Mouse (Mus musculus) intestine, embryonic 15.5 days (tissue): ENCODE results near the gene Cep19. TPM values are rescaled to one million over a fixed set of nuclear protein-coding genes. Genes with fewer than 3 reads are reported as not detected.
"Not testable (repeated sequence)": the region's sequence is repeated elsewhere in the genome, so short reads cannot be mapped to it uniquely, and the experiment has no call there.

Source experiments
- ATAC-seq: fragments of 200-750 bp; cut with Nextera tagmentation; 2 replicates; pipeline ENCODE4 v1.8.0; 2017; ENCODE audit warnings: moderate TSS enrichment, moderate library complexity
- H3K27ac ChIP-seq: fragments of 300-500 bp; sonication (generic); 2 replicates; pipeline ENCODE4 v1.5.1; 2015; ENCODE audit warnings: mild to moderate bottlenecking, inconsistent platforms
- H3K27me3 ChIP-seq: fragments of 300-500 bp; sonication (generic); replicated peaks from 2 replicates; pipeline ENCODE4 v1.6.1; 2015; ENCODE audit warnings: inconsistent platforms
- H3K36me3 ChIP-seq: fragments of 300-500 bp; sonication (generic); 2 replicates; pipeline ENCODE4 v1.6.1; 2015; ENCODE audit warnings: inconsistent platforms
- H3K4me1 ChIP-seq: fragments of 300-500 bp; sonication (generic); replicated peaks from 2 replicates; pipeline ENCODE4 v1.6.1; 2015; ENCODE audit warnings: inconsistent platforms
- H3K4me2 ChIP-seq: fragments of 300-500 bp; sonication (generic); replicated peaks from 2 replicates; pipeline ENCODE4 v1.6.1; 2015; ENCODE audit warnings: mild to moderate bottlenecking, inconsistent platforms
- H3K4me3 ChIP-seq: fragments of 300-500 bp; sonication (generic); replicated peaks from 2 replicates; pipeline ENCODE4 v1.5.1; 2015; ENCODE audit warnings: inconsistent platforms
- H3K9ac ChIP-seq: fragments of 300-500 bp; sonication (generic); 2 replicates; pipeline ENCODE4 v1.6.1; 2015; ENCODE audit warnings: inconsistent platforms
- H3K9me3 ChIP-seq: fragments of 300-500 bp; sonication (generic); 2 replicates; pipeline ENCODE4 v1.6.1; 2016; ENCODE audit warnings: inconsistent platforms
- WGBS: fragments of 180-500 bp; shearing (Covaris S2); methylation state at CpG from one replicate; pipeline ENCODE4 v1.1.7; 2015; 5-methylcytosine and 5-hydroxymethylcytosine counted together
- polyA plus RNA-seq: library from polyadenylated mRNA; unstranded; fragments of >200 nt; fragmentation: Nextera tagmentation; extraction: Ambion mirVana; gene quantifications from 2 replicates; pipeline ENCODE4 v1.2.1, GENCODE M21; 2015

Cep19 gene
- polyA plus RNA-seq = 27.4 and 29.4 TPM in 2 replicates

DNA sequence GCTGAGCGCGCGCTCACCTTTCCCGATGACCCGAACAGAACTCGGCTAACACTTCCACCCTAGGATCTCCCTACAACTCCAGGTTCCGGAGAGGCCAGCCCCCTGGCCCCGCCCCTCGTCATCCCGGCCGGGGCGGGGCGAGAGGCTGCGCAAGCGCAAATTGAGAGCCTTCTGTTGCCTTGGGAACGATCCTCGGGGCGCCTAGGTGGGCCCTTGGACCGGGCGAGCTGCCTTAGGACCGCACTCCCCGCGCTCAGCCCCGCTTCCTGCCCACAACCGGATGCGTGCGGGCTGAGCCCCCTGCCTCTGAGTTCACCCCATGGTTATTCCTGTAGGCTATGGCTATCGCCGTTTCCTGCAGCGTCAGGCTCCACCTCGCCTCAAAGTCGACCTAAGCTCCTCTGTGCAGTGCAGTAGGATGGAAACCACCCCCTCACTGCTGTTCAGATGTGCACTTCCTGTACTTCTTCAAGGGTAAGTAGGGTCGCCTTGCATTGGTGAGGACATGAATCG is at the start of gene Cep19, which contains the start of gene Pigx:
Gene Cep19, plus strand, starts transcription at position 163 of the 513 bp plus-strand sequence.
Gene Pigx, minus strand, starts transcription at position 103 of the 513 bp plus-strand sequence.
- peak within 1 kb of the TSS; percentile 85 for H3K9ac ChIP-seq
- H3K4me2 ChIP-seq = peak within 1 kb of the TSS; percentile 80
- no peaks in the 10 kb centered on the region for H3K9me3 ChIP-seq
- H3K4me1 ChIP-seq = peaks cover 8% of the 10 kb centered on the region; the same call in 1 of the 2 replicates
- under 1% methylated on average over 34 of the region's 34 CpGs for WGBS
- peak; percentile 98 for ATAC-seq
- H3K4me3 ChIP-seq = peak within 1 kb of the TSS; percentile 97
- H3K36me3 ChIP-seq = peaks cover 5% of the 10 kb centered on the region
- no peaks in the 10 kb centered on the region for H3K27me3 ChIP-seq
- H3K27ac ChIP-seq = peak within 1 kb of the TSS; percentile 88

DNA sequence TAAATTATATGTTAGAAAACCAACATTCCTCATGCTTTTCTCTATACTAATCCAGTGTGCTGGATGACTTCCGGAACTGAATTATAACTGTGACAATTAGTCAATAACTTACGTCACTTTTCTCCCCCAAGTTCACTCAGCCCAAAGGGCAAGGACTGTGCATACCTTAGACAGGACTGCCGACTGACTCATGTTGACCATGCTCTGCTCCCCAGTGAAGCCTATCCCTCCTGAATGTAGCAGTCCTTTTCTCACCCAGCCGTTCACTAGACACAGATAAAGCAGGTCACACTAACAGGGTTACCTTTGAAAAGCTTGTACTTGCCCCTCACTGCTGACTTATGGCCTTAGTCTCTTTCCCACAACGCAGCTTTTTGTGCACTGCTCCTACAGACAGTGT is 40.8 kb upstream of the Cep19 start:
- peak; percentile 70; the same call in 1 of the 2 replicates for ATAC-seq
- Histone ChIP-seq H3K4me3 (no peak overlapping the region), H3K36me3 (no peaks in the 10 kb centered on the region), H3K4me2 (no peak overlapping the region), H3K27me3 (no peaks in the 10 kb centered on the region), H3K27ac (no peak overlapping the region), H3K9ac (no peak overlapping the region), H3K9me3 (no peaks in the 10 kb centered on the region), H3K4me1 (peaks cover 5% of the 10 kb centered on the region; the same call in 1 of the 2 replicates)
- 66% methylated on average over 5 of the region's 5 CpGs for WGBS

DNA sequence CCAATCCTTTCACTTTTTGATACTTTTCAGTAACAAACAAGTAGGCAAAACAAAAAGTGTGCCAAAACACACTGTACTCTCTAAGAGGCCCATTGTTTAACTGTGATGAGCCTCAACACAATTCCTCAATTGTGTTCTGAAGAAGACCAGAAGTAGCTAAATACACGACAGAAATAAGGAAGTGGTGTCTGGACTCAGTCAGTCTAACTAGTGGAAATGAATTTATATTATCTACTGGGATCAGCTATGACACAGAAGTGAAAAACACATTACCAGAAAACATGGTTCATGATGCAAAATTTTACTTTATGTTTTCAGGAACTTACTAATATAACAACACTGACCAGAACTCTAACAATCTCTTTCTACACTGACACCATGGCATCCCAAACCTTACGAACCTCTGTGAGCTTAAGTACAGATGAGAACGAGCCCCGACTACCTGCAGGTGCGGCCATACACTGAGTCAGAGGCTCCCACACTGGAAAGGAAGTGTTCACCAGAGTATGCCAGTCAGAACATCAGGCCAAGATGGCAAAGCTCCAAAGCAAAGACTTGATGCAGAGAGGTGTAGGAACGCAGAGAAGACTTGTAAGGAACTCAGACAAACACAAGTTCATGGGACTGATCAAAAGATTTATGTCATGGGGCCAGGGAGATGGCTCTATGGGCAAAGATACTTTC is 39.6 kb upstream of the Cep19 start:
- Histone ChIP-seq H3K27me3 (no peaks in the 10 kb centered on the region), H3K9me3 (no peaks in the 10 kb centered on the region), H3K4me3 (no peak overlapping the region), H3K27ac (no peak overlapping the region), H3K9ac (no peak overlapping the region), H3K4me1 (peaks cover 7% of the 10 kb centered on the region; the same call in 1 of the 2 replicates), H3K36me3 (no peaks in the 10 kb centered on the region), H3K4me2 (no peak overlapping the region)
- ATAC-seq = no peak
- 64% methylated on average over 6 of the region's 6 CpGs for WGBS

DNA sequence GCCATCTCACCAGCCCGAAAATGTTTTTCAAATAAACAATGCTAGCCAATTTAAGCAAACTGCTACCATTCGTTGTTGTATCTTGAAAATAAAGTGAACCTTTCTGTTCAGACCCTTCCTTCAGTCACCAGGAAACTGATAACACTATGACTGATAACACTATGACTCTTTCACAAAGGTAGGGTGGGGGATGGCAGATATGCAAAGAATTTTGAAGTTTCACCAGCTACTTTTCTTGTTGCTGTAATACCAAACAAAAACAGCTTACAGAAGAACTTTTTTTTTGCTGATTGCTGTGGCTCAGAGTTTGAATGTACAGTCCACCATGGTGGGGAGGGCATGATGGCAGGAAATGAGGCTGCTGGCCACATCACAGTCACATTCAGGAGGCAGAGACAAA is 37.4 kb upstream of the Cep19 start:
- Histone ChIP-seq H3K4me1 (peaks cover 14% of the 10 kb centered on the region), H3K27ac (0 out of 2 replicates have a peak overlapping the region, but pooled peaks have one; percentile 27), H3K4me2 (no peak overlapping the region), H3K9ac (no peak overlapping the region), H3K36me3 (no peaks in the 10 kb centered on the region), H3K9me3 (no peaks in the 10 kb centered on the region), H3K4me3 (no peak overlapping the region), H3K27me3 (no peaks in the 10 kb centered on the region)
- no peak for ATAC-seq
- WGBS = 64% methylated on average over 2 of the region's 2 CpGs

DNA sequence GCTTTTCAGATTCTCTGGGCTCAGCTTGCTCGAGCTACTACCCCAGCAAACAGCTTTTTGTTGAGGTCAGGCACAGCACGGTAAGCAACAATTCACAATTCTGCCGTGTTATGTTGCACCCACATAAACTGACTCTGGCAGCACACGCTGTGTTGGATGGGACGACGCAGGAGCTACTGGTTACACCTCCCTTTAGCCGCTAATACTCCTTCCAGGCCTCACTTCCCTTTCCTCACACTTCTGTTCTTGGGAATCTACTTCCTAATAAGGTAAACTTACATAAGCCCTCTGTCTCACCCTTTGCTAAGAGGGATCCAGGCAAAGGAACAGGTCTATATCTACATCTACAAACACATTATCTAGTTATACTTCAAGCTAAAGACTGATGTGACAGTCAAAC is 35.7 kb upstream of the Cep19 start:
- no peak overlapping the region for H3K4me3 ChIP-seq
- WGBS = 64% methylated on average over 7 of the region's 7 CpGs
- no peak overlapping the region for H3K4me2 ChIP-seq
- no peaks in the 10 kb centered on the region for H3K27me3 ChIP-seq
- no peak for ATAC-seq
- no peak overlapping the region for H3K27ac ChIP-seq
- H3K9ac ChIP-seq = no peak overlapping the region
- peaks cover 16% of the 10 kb centered on the region for H3K4me1 ChIP-seq
- H3K9me3 ChIP-seq = no peaks in the 10 kb centered on the region
- no peaks in the 10 kb centered on the region for H3K36me3 ChIP-seq

DNA sequence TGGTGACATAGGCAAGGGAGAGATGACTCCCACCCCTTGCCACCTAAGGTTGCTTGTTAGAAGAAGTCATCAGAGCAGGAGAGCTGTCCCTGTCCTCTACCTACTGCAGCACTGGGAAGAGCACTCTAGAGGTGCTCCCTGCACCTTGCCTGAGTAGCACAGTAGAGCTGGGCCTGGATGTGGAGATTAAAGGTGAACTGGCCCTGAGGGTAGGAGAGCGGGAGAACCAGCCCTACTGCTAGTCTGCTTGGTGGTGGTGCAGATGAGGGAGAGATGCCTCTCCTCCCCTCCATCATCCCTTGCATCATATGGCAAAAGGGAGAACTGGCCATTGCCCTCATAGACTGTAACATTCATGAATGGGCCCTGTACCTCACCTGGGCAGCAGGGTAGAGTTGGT is 32.7 kb upstream of the Cep19 start:
- Histone ChIP-seq H3K9me3 (no peaks in the 10 kb centered on the region), H3K27ac (no peak overlapping the region), H3K36me3 (no peaks in the 10 kb centered on the region), H3K27me3 (no peaks in the 10 kb centered on the region), H3K9ac (no peak overlapping the region), H3K4me3 (no peak overlapping the region), H3K4me1 (peaks cover 18% of the 10 kb centered on the region), H3K4me2 (no peak overlapping the region)
- ATAC-seq = no peak
- 88% methylated on average over 1 of the region's 1 CpGs for WGBS

DNA sequence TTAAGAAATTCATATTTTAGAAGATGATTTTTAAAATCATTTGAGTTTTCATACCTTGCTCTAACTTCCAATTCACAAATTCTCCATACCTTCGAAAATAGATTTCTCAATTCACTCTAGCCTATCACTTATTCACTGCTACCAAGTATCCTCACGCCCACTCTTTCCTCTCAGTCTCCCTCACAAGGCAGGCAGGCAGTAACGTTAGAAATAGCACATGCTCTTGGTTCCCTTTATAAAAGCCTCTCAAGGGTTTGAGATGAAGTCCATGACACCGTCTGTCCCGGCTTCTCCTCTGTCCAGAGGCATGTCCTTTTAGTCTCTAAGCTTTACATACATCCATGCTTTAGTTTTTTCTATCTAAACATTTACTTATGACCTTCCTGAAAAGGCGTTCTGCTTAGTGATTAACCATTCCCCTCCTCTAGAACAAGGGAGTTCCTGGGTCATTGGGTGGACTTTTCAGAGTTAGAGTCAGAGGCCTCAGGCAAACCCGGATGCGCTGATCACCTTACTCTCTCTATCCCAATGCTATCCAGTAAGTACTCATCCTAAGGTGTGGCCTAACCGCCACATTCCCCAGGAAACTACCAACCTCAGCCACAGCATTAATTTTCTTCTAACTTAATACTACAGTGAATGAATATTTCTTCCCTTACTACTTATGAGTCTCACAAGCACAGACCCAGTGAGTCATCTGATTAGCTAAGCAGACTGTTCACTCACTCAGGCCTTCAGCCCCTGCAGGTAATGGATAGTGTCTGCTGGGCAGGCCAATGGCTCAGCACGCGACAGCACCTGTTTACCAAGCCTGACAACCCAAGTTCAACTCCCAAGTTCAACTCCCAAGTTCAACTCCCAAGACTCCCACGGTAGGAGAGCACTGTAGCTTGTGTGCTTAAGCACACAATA is 31.0 kb upstream of the Cep19 start:
- ATAC-seq = peak; percentile 70
- Histone ChIP-seq H3K27ac (peak overlapping the region; percentile 64), H3K4me1 (peaks cover 13% of the 10 kb centered on the region), H3K36me3 (no peaks in the 10 kb centered on the region), H3K4me2 (peak overlapping the region; percentile 16; the same call in 1 of the 2 replicates), H3K27me3 (no peaks in the 10 kb centered on the region), H3K4me3 (no peak overlapping the region), H3K9me3 (no peaks in the 10 kb centered on the region), H3K9ac (0 out of 2 replicates have a peak overlapping the region, but pooled peaks have one; percentile 6)
- WGBS = 54% methylated on average over 12 of the region's 12 CpGs

DNA sequence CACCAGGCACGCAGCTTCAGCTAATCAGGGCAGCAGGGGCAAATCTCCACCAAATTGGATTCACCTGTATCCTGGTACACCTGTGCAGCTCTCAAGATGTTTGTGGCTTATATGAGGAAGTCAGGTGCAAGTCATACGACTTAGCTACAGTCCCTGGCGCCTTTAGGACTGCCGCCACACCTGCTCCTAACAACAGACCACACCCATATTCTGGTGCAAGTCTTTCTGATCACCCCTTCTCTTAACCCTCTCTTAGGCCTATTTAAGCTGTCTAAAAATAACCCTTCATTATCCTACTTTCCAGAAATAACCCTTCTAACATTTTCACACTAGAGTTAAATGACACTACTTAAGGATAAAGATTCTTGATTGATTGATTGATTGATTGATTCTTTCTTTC is 29.5 kb upstream of the Cep19 start:
- 41% methylated on average over 4 of the region's 4 CpGs for WGBS

DNA sequence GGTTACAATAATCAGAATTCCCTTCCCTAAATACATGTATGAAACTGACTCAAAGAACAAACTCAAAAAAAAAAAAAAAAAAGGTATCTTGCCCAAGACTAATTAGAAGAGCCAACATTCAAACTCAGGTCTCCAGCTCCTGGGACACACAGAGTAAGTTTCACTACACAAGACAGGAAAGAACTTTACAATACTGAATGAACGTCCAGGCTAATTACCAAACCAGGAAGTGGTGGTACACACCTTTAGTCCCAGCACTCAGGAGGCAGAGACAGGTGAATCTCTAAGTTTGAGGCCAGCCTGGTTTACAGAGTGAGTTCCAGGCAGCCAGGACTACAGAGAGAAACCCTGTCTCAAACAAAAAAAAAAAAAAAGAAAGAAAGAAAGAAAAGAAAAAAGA is 23.8 kb upstream of the Cep19 start:
- Histone ChIP-seq H3K9ac (no peak overlapping the region), H3K36me3 (no peaks in the 10 kb centered on the region), H3K27ac (no peak overlapping the region), H3K4me2 (no peak overlapping the region), H3K4me1 (peaks cover 6% of the 10 kb centered on the region), H3K27me3 (no peaks in the 10 kb centered on the region), H3K4me3 (no peak overlapping the region), H3K9me3 (no peaks in the 10 kb centered on the region)
- no peak for ATAC-seq
- WGBS = 29% methylated on average over 1 of the region's 1 CpGs

More for the DNA sequence above, 29.5 kb upstream of the Cep19 start:
- H3K4me3 ChIP-seq, H3K27me3 ChIP-seq, H3K9me3 ChIP-seq, H3K9ac ChIP-seq, H3K27ac ChIP-seq, H3K36me3 ChIP-seq, H3K4me2 ChIP-seq: not testable (repeated sequence)
- H3K4me1 ChIP-seq = peaks cover 11% of the 10 kb centered on the region
- peak; percentile 57 for ATAC-seq

DNA sequence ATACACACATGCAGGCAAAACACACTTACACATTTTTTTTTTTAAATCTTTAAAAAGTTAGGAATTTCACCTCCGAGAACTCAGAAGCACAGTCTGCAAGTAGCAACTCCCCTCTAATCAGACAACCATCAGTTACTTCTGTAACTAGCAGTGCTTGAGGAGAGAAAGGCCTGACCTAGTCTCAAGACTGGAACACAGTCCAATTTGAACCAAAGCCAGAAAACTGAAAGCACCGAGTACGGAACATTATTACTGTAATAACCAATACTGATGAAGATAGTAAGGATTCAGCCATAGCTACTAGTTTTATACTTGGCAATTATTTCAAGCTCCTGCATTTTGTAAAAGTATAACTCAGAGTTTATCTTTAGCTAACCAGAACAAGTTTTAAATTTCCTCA is 23.2 kb upstream of the Cep19 start:
- no peak overlapping the region for H3K4me3 ChIP-seq

DNA sequence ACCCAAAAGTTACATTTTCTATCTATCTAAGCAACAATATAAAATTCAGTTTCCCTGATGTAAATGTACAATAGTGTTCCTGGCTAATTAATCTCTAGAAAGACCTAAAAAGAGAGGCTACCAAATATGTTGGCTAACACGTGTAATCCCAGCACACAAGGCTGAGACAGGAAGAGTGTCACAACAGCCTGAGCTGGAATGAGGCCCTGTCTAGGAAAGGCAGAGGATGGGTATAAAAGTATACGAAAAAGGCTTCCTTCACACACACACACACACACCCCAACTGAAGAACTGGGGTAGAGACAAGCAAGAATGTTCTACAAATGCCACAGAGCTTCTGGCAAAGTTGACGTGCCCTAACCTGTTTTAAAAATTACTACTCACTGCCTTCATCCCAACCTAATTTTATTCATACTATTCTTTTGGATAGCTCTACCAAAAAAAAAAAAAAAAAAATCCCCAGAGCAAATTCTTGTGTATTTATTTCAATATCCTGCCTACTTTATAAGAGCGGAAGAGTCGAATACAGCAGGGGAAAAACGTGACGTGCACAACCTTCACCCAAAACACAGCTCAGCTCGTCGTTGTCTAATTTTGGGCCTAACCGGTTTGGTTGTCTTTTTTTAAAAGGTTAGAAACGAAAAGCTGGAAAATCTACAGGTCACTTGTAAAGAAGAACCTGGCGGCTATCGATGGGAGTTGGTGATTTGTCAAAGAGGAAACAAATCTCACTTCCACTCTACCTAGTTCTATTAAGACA is 21.8 kb upstream of the Cep19 start:
- no peak for ATAC-seq
- WGBS = 5% methylated on average over 13 of the region's 13 CpGs
- Histone ChIP-seq H3K4me3 (peak overlapping the region; percentile 94), H3K9ac (peak overlapping the region; percentile 98), H3K27me3 (no peaks in the 10 kb centered on the region), H3K27ac (peak overlapping the region; percentile 97), H3K4me2 (peak overlapping the region; percentile 65), H3K9me3 (no peaks in the 10 kb centered on the region), H3K4me1 (peaks cover 6% of the 10 kb centered on the region), H3K36me3 (no peaks in the 10 kb centered on the region)

More for the DNA sequence above, 23.2 kb upstream of the Cep19 start:
- ATAC-seq = no peak
- H3K4me2 ChIP-seq = no peak overlapping the region
- no peaks in the 10 kb centered on the region for H3K36me3 ChIP-seq
- H3K4me1 ChIP-seq = peaks cover 6% of the 10 kb centered on the region
- H3K9ac ChIP-seq = no peak overlapping the region
- H3K9me3 ChIP-seq = no peaks in the 10 kb centered on the region
- no peaks in the 10 kb centered on the region for H3K27me3 ChIP-seq
- WGBS = 53% methylated on average over 3 of the region's 3 CpGs
- no peak overlapping the region for H3K27ac ChIP-seq
